Mouse (Mus musculus) layer of hippocampus, adult 9-11 months (tissue): Measurements from ENCODE around the gene Proser3.

Source experiments
- DNase-seq: peaks from one replicate; pipeline ENCODE4 v3.0.0; 2022

Gene Proser3

DNA sequence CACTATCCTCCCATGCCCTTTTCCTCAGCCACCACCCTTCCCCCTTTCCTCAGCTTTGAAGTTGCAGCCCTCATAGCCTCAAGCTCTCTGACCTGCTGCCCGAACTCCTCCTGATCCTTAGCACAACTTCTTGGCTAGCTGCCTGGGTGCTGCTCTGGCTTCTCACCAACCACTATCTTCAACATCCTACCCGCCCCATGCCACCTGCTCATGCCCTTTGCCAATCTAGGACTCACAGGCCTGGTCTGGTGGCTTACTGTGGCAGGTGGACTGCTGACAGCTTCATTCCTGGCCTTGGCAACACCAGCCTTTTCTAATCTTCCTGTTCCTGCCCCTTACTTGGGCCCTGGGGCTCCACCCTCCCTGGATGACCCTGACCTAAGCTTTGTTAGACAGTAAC, 20.9 kb upstream of the Proser3 start:
- DNase-seq = no peak

DNA sequence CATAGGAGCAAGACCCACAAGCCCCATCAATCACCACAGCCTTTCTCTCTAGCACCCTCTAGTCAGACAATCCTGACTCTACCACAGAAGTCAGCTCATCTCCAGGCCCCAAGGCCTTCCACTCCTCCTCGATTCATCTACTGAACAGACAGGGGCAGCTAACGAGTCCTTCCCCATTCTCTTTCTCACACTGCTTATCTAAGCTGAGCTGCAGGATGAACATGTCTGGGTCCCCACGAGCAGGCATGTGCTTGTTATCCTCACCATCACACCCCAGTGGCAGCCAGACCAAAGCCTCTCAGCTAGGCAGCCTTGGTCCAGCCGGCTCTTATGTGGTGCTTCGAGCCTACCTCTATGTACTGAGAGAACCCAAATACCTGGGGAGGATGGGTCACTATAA, 20.3 kb upstream of the Proser3 start:
- DNase-seq = no peak

- no peak for DNase-seq
These were observed 15.5 kb upstream of the Proser3 start for GRCm38 (mm10) chr7:30567555-30567954.

GRCm38 (mm10) chr7:30566033-30566432, 13.9 kb upstream of the Proser3 start:
- no peak for DNase-seq

- DNase-seq = no peak
These were observed 13.0 kb upstream of the Proser3 start, which contains the start of gene Igflr1 for GRCm38 (mm10) chr7:30564970-30565571. Gene Igflr1 (plus strand): TSS chr7:30565427.

- DNase-seq = no peak
These were observed 11.8 kb upstream of the Proser3 start for GRCm38 (mm10) chr7:30563906-30564280.

DNA sequence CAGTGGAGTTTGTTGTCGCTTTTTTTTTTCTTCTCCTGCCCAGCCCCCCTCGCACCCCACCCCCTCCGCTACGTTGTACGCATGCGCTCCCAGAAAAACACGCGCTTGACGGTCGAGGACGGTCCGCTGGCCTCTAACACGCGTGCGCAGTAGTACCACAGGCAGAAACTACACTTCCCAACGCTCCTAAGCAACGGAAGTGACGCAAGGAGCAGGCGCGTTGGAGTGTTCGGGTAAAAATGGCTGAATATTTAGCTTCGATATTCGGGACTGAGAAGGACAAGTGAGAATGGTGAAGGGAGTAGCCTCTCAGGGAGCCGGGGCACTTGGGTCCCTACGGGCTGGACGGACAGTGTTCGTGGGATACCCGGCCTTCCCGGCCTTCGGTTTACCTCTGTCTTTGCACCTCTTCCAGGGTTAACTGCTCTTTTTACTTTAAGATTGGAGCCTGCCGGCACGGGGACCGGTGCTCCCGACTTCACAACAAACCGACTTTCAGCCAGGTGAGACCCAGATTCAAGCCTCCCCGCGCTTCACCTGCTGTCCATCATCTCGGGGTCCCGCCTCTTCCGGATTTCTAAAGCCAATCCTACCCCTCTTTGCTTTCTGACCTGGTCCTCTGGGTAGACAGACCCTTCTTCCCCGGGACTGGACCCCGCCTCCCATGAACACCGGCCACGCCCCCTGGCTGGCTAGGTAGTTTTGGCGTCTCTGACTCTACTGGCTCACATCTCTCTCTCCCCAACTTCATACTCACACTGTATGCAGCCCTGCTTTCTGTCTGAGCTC, 11.2 kb upstream of the Proser3 start, which contains the start of the genes U2af1l4, Gm49396 and Psenen:
U2af1l4 (plus strand) TSS at position 185 of the 789 bp plus-strand sequence.
Gm49396 (plus strand) TSS at position 228 of the 789 bp plus-strand sequence.
Psenen (minus strand) TSS at position 511 of the 789 bp plus-strand sequence.
- DNase-seq = peak; percentile 97

DNA sequence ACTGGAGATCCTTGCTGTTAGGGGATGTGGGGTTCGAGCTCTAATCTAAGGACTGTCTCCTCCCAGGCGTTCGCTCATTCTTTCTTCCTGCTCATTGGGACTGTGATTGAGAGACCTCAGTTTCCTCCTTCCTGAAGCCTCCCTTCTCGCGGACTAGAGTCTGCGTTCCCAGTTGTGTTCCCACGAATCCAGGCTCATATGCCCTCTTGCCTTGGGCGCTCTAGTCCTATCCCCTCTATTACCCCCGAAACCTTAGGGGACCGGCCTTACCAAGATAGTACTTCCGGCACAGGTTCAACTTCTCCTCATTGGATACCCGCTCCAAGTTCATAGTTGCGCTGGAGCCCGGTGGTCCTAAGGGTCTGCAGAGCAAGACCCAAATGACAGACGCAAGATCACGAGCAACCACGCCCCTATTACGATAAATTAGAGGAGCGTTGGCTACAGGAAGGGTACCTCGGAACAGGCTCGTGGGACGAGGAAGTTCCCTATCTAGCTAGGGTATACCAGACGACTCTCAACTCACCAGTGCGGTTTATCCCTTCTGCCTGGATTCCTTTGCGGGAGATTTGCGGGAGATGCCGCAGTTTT, 10.5 kb upstream of the Proser3 start:
- no peak for DNase-seq

GRCm38 (mm10) chr7:30560296-30560695, 8.2 kb upstream of the Proser3 start:
- no peak for DNase-seq

- DNase-seq = peak; percentile 99
These were observed 7.4 kb upstream of the Proser3 start, which contains the start of gene Lin37 for GRCm38 (mm10) chr7:30559443-30559954. Gene Lin37 (minus strand): TSS chr7:30559838.

DNA sequence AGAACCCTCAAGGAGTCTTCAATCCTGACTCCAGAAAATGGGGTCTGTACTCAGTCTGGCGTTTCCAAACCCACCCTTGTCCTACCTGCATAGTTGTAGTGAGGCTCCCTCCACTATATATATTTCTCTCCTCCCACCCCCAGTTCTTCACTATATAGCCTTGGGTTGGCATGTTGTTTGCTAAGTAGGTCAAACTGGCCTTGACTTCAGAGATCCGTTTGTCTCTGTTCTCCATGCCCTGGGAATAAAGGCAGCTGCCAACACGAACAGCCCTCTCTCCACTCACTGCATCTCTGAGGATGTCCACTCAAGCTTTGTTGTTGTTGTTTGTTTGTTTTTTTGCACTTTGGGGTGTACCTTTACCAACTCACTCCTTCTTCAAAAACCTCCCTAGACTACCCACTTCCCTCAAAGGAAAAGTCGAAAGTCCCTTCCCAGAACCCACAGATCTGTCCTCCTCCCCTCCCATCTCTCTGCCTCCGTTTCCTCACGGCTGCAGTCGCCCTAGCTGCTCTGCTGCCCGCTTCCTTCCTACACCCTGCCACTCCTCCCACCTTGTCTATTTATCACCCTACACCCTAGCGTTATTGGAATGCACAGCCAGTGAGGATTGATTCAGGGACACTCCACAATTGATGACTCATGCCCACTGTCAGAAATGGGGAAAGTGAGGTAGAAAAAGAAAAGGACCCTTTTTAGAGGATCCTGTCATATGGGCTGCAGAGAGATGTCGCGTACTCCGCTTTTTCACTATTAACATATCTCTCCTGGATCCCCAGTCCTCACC, 6.8 kb upstream of the Proser3 start:
- DNase-seq = no peak

DNA sequence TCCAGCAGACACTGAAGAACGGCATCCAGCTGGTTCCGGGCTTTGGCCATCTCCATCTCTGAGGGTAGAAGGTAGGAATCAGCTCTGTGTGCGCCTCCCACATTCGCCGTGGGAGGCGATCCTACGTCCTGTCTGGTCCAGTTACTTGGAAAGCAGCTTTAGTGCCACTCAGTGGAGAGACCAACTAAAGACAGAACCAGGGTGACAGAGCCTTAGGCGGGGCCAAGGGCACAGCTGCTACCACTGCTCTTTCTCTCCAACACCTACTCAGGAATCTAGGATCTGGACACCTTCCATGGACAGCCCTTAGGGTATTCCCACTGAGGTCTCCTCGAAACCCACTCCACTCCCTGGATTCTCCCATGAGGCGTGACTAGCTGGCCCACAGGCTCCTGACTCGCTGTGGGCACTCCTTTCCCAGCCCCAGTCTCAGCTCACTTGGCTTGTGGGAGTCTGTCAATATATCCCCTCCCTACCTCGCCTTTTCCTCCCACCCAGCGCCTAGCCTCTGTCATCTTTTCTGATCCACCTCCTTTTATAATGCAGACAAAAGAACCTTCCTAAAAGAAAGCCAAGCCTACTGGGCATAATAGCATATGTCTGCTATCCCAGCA, 5.9 kb upstream of the Proser3 start:
- DNase-seq = no peak

DNA sequence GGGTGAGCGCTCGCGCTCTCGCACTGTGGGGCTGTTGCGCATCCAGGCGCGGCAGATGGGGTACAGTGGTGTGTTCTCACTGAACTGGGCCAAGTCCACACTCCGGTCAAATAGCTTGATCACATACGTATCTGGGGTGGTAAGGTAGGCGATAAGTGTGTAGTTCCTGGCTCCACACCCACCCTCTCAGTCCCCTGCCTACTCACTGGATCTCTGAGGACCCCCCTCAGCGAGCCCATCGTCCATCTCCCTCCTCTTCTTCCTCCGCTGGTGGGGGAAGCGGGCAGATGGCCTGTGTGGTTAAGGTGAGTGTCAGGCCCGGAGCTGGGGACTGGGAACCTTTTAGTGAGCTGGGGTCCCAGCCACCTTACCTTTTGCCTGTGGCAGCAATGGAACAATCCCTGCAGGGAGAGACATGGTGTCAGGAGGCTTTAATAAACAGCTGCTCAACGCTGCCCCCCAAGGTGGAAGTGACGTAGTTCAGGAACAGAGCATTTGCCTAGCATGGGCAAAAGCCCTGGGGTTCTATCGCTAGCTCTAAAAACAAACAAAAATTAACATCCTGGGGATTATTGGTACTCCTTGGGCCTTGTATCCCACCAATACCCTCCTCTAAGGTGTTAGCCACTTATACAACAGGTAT, 4.9 kb upstream of the Proser3 start:
- no peak for DNase-seq

DNA sequence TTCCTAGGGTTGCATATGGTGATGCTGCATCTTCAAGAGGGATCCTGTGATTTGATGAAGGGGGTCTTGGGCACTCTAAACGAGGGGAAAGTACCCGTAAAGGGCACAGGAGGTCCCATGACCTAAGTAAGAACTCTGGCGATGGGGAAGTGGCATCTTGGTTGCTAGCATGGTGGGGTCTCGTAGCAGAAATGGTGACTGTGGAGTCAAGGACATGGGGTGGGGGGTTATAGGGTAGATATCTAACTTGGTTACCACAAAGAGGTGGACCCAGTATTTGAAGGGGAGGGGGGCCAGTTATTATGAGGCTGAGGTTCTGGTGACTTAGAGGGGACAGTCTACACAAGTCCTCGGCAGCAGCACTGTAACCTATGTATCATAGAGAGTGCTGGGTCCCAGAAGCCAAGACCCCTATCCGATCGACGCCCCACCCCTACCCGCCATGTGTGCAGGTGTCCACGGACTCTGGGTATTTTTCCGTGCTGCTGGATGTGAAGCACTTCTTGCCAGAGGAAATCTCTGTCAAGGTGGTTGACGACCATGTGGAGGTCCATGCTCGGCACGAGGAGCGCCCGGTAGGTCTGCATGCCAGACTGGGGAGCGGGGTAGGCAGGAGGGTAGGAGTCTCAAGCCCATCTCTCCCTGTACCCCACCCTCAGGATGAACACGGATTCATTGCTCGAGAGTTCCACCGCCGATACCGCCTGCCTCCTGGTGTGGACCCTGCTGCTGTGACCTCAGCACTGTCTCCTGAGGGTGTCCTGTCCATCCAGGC, 1.9 kb upstream of the Proser3 start:
- no peak for DNase-seq

- no peak for DNase-seq
These were observed 1.0 kb upstream of the Proser3 start for GRCm38 (mm10) chr7:30553021-30553589.

GRCm38 (mm10) chr7:30551445-30552101, 526 bp downstream of the Proser3 start:
- DNase-seq = no peak

DNA sequence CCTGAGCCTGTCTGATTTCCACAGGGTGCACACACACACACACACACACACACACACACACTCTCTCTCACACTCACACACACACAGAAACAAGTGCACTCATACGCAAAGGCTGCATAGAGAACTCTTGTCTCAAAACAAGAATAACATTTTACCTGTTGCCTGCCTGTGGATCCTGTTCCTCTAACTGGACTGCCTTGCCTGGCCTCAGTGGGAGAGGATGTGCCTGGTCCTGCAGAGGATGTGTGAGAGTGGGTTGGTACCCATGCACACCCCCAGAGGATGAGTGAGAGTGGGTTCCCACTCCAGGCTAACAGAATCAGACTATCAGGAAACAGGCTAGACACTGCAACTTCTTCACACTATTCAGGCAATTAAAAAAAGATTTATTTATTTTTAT, 1.5 kb downstream of the Proser3 start:
- DNase-seq = no peak

- DNase-seq = no peak
These were observed 2.2 kb downstream of the Proser3 start for GRCm38 (mm10) chr7:30549880-30550279.

- no peak for DNase-seq
These were observed 7.8 kb downstream of the Proser3 start for GRCm38 (mm10) chr7:30544327-30544726.

GRCm38 (mm10) chr7:30540572-30540971, 11.5 kb downstream of the Proser3 start:
- DNase-seq = no peak
